ENCODE assay signal across 9 mouse cellular contexts in the genomic region with DNA sequence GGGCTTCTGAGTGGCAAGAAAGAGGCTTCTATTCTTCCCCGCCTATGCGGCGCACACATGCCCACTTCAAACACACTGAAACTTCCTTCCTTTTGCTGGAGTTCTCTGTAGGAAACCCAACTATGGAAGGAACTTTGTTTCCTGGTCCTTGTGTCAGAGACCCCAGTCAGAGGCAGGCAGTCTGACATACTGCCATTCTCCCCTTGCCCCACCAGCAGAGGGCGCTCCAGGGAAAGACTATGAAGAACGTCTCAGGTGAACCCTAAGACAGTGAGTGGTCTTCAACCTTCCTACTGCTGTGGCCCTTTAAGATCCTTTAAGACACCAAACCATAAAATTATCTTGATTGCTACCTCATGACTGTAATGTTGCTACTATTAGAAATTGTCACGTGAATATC. TPM values are rescaled to one million over a fixed set of nuclear protein-coding genes. Genes with fewer than 3 reads are reported as not detected.
DNase-seq lines count a peak whose midpoint lies in the region; ATAC-seq and TF ChIP-seq lines count a peak whose summit lies in the region.
"Had no signal": no experiment of that assay in that cellular context is flagged by ENCODE, and none has a peak within 500 bp of the region (broad histone marks: within the 10 kb centered on the region; RNA-seq: fewer than 3 reads in every experiment).

No protein-coding gene starts in this region.

- H3K36me3 ChIP-seq in small intestine, adult 2 months (ENCODE audit: control insufficient read depth, insufficient read depth, low read length), result no peaks in the 10 kb centered on the region
- no peaks in the 10 kb centered on the region for H3K36me3 ChIP-seq in midbrain, embryonic 10.5 days
- H3K36me3 ChIP-seq: neural tube, embryonic 13.5 days had no signal

- 49% methylated on average over 6 of the region's 6 CpGs for WGBS in small intestine, adult 2 months
- 91% methylated on average over 6 of the region's 6 CpGs for WGBS in midbrain, embryonic 10.5 days

- H3K27ac ChIP-seq in small intestine, adult 2 months (ENCODE audit: insufficient read depth, low read depth, low read length), result no peak overlapping the region
- H3K27ac ChIP-seq in midbrain, embryonic 10.5 days (replicated peaks), result no peak overlapping the region
- H3K27ac ChIP-seq: neural tube, embryonic 13.5 days had no signal

- no peaks in the 10 kb centered on the region for H3K9me3 ChIP-seq in midbrain, embryonic 10.5 days (replicated peaks)
- H3K9me3 ChIP-seq: neural tube, embryonic 13.5 days had no signal

- peak; percentile 64; the same call in 1 of the 2 replicates for ATAC-seq in erythroblast, adult 5-6 weeks (replicated peaks; ENCODE audit: low FRiP score, poor library complexity, severe bottlenecking)

- DNase-seq in cerebellum, postnatal 10 days, result peak; percentile 73 to 76
- no peak for DNase-seq in cerebellum, adult 8-10 months
- peak; percentile 32 for DNase-seq in ovary, postnatal 36 days (ENCODE audit: low spot score)
- DNase-seq in ovary, postnatal 10 days (ENCODE audit: low spot score), result no peak
- DNase-seq in left cerebral cortex, postnatal 25 days (ENCODE audit: low spot score in 2 of 2), result peak; percentile 22 to 35
- DNase-seq in midbrain, embryonic 10.5 days (ENCODE audit: low spot score), result no peak

- peak; percentile 83; the same call in 1 of the 2 replicates for TF ChIP-seq CTCF in small intestine, adult 2 months (IDR thresholded peaks at IDR 0.05; ENCODE audit: extremely low read depth, insufficient read length, insufficient replicate concordance, low read depth, low read length)

- intact Hi-C loops in left cerebral cortex, postnatal 25 days (cut with DNase I), result no loop called here

- no peaks in the 10 kb centered on the region for H3K27me3 ChIP-seq in small intestine, adult 2 months (ENCODE audit: control insufficient read depth, insufficient read depth, low read length)
- H3K27me3 ChIP-seq in midbrain, embryonic 10.5 days (ENCODE audit: low read depth, poor library complexity, severe bottlenecking), result no peaks in the 10 kb centered on the region
- H3K27me3 ChIP-seq: neural tube, embryonic 13.5 days had no signal

- H3K4me1 ChIP-seq in small intestine, adult 2 months (ENCODE audit: control insufficient read depth, insufficient read depth, insufficient read length, low read length), result 0 out of 2 replicates have a peak, but pooled peaks cover 3% of the 10 kb centered on the region
- no peaks in the 10 kb centered on the region for H3K4me1 ChIP-seq in midbrain, embryonic 10.5 days
- H3K4me1 ChIP-seq: neural tube, embryonic 13.5 days had no signal

- TF ChIP-seq POLR2A in small intestine, adult 2 months (IDR thresholded peaks at IDR 0.05; ENCODE audit: low read depth, low read length), result no peak

- no peak overlapping the region for H3K4me3 ChIP-seq in small intestine, adult 2 months (ENCODE audit: low read depth, low read length)
- H3K4me3 ChIP-seq in midbrain, embryonic 10.5 days, result no peak overlapping the region
- H3K4me3 ChIP-seq: neural tube, embryonic 13.5 days had no signal

RNA-seq across cellular contexts. Expression of a gene that starts 21.4 kb away (rescaled TPM):
- 15.5 and 20.4 TPM in 2 replicates for total RNA-seq in erythroblast, adult 5-6 weeks (2015; ENCODE audit: low replicate concordance)
- total RNA-seq in erythroblast, adult 5-6 weeks (2017; ENCODE audit: low replicate concordance), result 91.9 and 143 TPM in 2 replicates
- total RNA-seq in left cerebral cortex, postnatal 25 days (2021), result 100 to 1,000 TPM; 207 to 212 TPM
- 11.7 and 28.1 TPM in 2 replicates for polyA plus RNA-seq in small intestine, adult 2 months (2012; rRNA removed)
- polyA plus RNA-seq in midbrain, embryonic 10.5 days (2016; fragmentation: Nextera tagmentation; extraction: Ambion mirVana), result 179 and 187 TPM in 2 replicates

RNA-seq across cellular contexts. Expression of a gene that starts 51.1 kb away (rescaled TPM):
- not detected in 2 replicates for total RNA-seq in erythroblast, adult 5-6 weeks (2015; ENCODE audit: low replicate concordance)
- total RNA-seq in erythroblast, adult 5-6 weeks (2017; ENCODE audit: low replicate concordance), result 0.14 TPM in 1 of 2 replicates, not detected in the other
- 100 to 1,000 TPM; 160 to 168 TPM for total RNA-seq in left cerebral cortex, postnatal 25 days (2021)
- 2.7 and 8.2 TPM in 2 replicates for polyA plus RNA-seq in small intestine, adult 2 months (2012; rRNA removed)
- 53.7 and 67.5 TPM in 2 replicates for polyA plus RNA-seq in midbrain, embryonic 10.5 days (2016; fragmentation: Nextera tagmentation; extraction: Ambion mirVana)

Comparison
In these comparisons a context has a peak if more than half of its experiments do, and no peak if none do; other contexts are left out.
1. DNase-seq: peak in cerebellum, postnatal 10 days (2 of 2), ovary, postnatal 36 days (single experiment) and left cerebral cortex, postnatal 25 days (2 of 2); none in cerebellum, adult 8-10 months (single experiment), ovary, postnatal 10 days (single experiment) and midbrain, embryonic 10.5 days (single experiment).
2. RNA of a gene that starts 51.1 kb away (total RNA-seq): 160 to 168 TPM in left cerebral cortex, postnatal 25 days; 0.14 TPM in erythroblast, adult 5-6 weeks; every median in the first group is over 100 times any median in the second.